Mouse (Mus musculus): ENCODE measurements around the gene Cybc1. TPM values are rescaled to one million over a fixed set of nuclear protein-coding genes. Genes with fewer than 3 reads are reported as not detected.

Cybc1 gene
- polyA plus RNA-seq (2012; fragmentation: generic; extraction: Trizol), result 23.8 TPM
- long read RNA-seq, experiment 1, transcript Cybc1-201 (7 exons, 2,417 nt), result major isoform, 22 of 47 reads
- long read RNA-seq, experiment 1, partial matches to known transcripts, result 1 of 47 reads
- long read RNA-seq, experiment 1, other reads (novel, unspliced or antisense), result 21 of 47 reads
- long read RNA-seq, experiment 2, transcript Cybc1-201 (7 exons, 2,417 nt), result major isoform, 178 of 304 reads
- long read RNA-seq, experiment 2, transcript Cybc1-202 (7 exons, 2,239 nt), result minor isoform, 13 of 304 reads
- long read RNA-seq, experiment 2, transcript Cybc1-204 (7 exons, 837 nt), result minor isoform, 9 of 304 reads
- long read RNA-seq, experiment 2, partial matches to known transcripts, result 4 of 304 reads
- long read RNA-seq, experiment 2, other reads (novel, unspliced or antisense), result 100 of 304 reads

DNA sequence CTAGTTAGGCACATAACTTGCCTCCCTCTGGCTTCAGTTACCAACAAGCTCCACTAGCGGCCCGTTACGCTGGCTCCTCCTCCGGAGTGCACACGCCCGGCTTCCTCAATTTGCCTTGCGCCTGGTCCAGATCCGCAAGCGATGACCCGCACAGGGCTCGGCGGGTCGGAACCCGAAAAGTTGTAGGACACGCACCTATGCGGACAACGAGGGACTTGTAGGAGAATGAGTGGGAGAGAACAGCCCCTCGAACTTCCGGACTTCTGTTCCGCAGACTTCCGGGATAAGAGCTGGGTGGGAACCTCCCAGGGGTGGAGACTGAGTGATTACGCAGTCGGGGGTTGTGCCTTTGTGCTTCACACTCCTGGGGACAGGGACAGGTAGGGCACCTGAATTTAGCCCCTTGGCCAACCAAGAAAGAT, at the start of gene Cybc1:
Cybc1 (minus strand) TSS at position 305 of the 422 bp plus-strand sequence.
- H3K79me2 ChIP-seq (ENCODE audit: control insufficient read depth, insufficient read depth), result peaks cover 20% of the 10 kb centered on the region
- TF ChIP-seq MYOD1 (IDR thresholded peaks at IDR 0.05; ENCODE audit: control insufficient read depth, insufficient read length, low read depth) (no peak), CEBPB (IDR thresholded peaks at IDR 0.05; ENCODE audit: low read depth) (peak; percentile 16)
- H3K79me3 ChIP-seq (ENCODE audit: low read depth), result peaks cover 6% of the 10 kb centered on the region
- no peaks in the 10 kb centered on the region for H3K27me3 ChIP-seq (ENCODE audit: control insufficient read depth, insufficient read depth, insufficient read length)
- peaks cover 32% of the 10 kb centered on the region for H3K36me3 ChIP-seq (ENCODE audit: control insufficient read depth, insufficient read depth)
- H3K4me3 ChIP-seq (ENCODE audit: insufficient read depth, poor library complexity, severe bottlenecking), result peak within 1 kb of the TSS; percentile 63
- H3ac ChIP-seq (ENCODE audit: control insufficient read depth, insufficient read length, low read depth), result peak within 1 kb of the TSS; percentile 77

DNA sequence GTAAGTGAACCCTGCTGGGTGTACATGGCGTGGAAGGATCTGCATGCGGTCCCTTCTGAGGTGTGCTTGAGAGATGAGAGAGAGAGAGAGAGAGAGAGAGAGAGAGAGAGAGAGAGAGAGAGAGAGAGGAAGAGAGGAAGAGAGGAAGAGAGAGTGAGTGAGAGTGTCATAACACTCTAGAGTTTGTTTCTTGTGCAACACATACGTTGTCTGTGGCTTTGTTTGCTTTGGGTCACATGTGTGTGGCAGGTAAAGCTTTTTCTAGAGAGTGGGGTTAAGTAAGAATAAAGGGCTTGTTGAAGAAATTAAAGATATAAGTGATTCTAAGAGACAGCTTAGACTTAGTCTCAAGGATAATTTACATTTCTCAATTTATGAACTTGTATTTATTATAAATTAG, 48.9 kb upstream of the Cybc1 start:
- peaks cover 81% of the 10 kb centered on the region for H3K79me3 ChIP-seq (ENCODE audit: low read depth)

DNA sequence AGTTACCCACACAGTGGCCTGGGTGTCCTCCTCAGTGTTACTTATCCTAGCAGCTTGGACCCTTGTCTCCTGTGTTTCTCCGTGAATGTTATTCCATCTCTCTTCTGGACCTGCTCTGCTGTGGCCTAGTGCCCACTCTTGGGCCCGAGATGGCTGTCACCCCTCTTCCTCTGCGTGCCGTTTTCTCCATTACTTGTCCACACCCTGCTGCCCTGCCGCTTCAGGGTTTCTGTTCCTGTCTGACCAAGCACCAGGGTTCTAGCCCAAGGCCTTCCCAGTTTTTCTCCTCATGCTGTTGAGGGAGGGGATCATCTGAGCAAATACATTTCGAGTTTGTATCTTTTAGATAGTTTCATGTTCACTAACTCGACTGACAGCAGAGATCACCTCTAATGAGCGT, 48.4 kb upstream of the Cybc1 start:
- Histone ChIP-seq H3K79me2 (ENCODE audit: control insufficient read depth, insufficient read depth) (peaks cover 100% of the 10 kb centered on the region), H3K4me3 (ENCODE audit: insufficient read depth, poor library complexity, severe bottlenecking) (no peak overlapping the region), H3ac (ENCODE audit: control insufficient read depth, insufficient read length, low read depth) (no peak overlapping the region), H3K79me3 (ENCODE audit: low read depth) (peaks cover 81% of the 10 kb centered on the region), H3K36me3 (ENCODE audit: control insufficient read depth, insufficient read depth) (peaks cover 49% of the 10 kb centered on the region), H3K27me3 (ENCODE audit: control insufficient read depth, insufficient read depth, insufficient read length) (no peaks in the 10 kb centered on the region)
- TF ChIP-seq USF1 (IDR thresholded peaks at IDR 0.05; ENCODE audit: low read depth), result no peak
- no peak for TF ChIP-seq CEBPB (IDR thresholded peaks at IDR 0.05; ENCODE audit: low read depth)
- no peak for TF ChIP-seq FOSL1 (IDR thresholded peaks at IDR 0.05; ENCODE audit: insufficient read depth, low read length, poor library complexity, severe bottlenecking)
- no peak for TF ChIP-seq MYOD1 (IDR thresholded peaks at IDR 0.05; ENCODE audit: control insufficient read depth, insufficient read length, low read depth)
- no peak for TF ChIP-seq MAX (IDR thresholded peaks at IDR 0.05)
- no peak for TF ChIP-seq MYOG (IDR thresholded peaks at IDR 0.05; ENCODE audit: control insufficient read depth, extremely low read depth, insufficient read length)
- no peak for TF ChIP-seq CTCF (IDR thresholded peaks at IDR 0.05; ENCODE audit: control insufficient read depth, insufficient read depth, insufficient read length)

More for the DNA sequence above, 48.9 kb upstream of the Cybc1 start:
- Histone ChIP-seq H3K79me2 (ENCODE audit: control insufficient read depth, insufficient read depth) (peaks cover 100% of the 10 kb centered on the region), H3K36me3 (ENCODE audit: control insufficient read depth, insufficient read depth) (peaks cover 47% of the 10 kb centered on the region), H3K4me3 (ENCODE audit: insufficient read depth, poor library complexity, severe bottlenecking) (no peak overlapping the region), H3K27me3 (ENCODE audit: control insufficient read depth, insufficient read depth, insufficient read length) (no peaks in the 10 kb centered on the region), H3ac (ENCODE audit: control insufficient read depth, insufficient read length, low read depth) (no peak overlapping the region)
- no peak for TF ChIP-seq USF1 (IDR thresholded peaks at IDR 0.05; ENCODE audit: low read depth)
- TF ChIP-seq MYOD1 (IDR thresholded peaks at IDR 0.05; ENCODE audit: control insufficient read depth, insufficient read length, low read depth), result no peak
- no peak for TF ChIP-seq FOSL1 (IDR thresholded peaks at IDR 0.05; ENCODE audit: insufficient read depth, low read length, poor library complexity, severe bottlenecking)
- TF ChIP-seq MYOG (IDR thresholded peaks at IDR 0.05; ENCODE audit: control insufficient read depth, extremely low read depth, insufficient read length), result no peak
- TF ChIP-seq CEBPB (IDR thresholded peaks at IDR 0.05; ENCODE audit: low read depth), result no peak

DNA sequence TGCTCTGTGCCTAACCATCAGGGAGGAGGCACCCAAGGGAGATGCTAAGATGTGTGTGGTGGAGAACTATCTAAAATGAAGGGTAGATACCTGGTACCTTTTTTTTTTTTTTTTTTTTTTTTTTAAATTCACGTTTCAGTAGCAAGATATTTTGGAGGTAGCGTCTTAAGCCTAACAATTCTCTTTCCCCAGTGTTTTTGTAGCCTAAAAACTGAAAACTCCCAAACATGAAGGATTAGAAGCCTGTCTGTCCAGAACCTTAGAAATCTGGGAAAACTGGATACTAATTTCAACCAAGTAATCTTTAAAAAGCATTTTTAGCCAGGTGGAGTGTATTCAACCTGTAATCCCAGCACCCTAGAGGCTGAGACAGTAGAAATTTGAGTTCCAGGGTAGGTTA, 32.0 kb upstream of the Cybc1 start:
- Histone ChIP-seq H3K4me3 (ENCODE audit: insufficient read depth, poor library complexity, severe bottlenecking) (peak overlapping the region; percentile 97), H3K79me2 (ENCODE audit: control insufficient read depth, insufficient read depth) (peaks cover 63% of the 10 kb centered on the region), H3K36me3 (ENCODE audit: control insufficient read depth, insufficient read depth) (peaks cover 46% of the 10 kb centered on the region), H3ac (ENCODE audit: control insufficient read depth, insufficient read length, low read depth) (peak overlapping the region; percentile 81), H3K79me3 (ENCODE audit: low read depth) (peaks cover 55% of the 10 kb centered on the region), H3K27me3 (ENCODE audit: control insufficient read depth, insufficient read depth, insufficient read length) (no peaks in the 10 kb centered on the region)
- TF ChIP-seq CEBPB (IDR thresholded peaks at IDR 0.05; ENCODE audit: low read depth) (no peak), FOSL1 (IDR thresholded peaks at IDR 0.05; ENCODE audit: insufficient read depth, low read length, poor library complexity, severe bottlenecking) (no peak), MYOG (IDR thresholded peaks at IDR 0.05; ENCODE audit: control insufficient read depth, extremely low read depth, insufficient read length) (no peak), USF1 (IDR thresholded peaks at IDR 0.05; ENCODE audit: low read depth) (no peak), CTCF (IDR thresholded peaks at IDR 0.05; ENCODE audit: control insufficient read depth, insufficient read depth, insufficient read length) (no peak), MAX (IDR thresholded peaks at IDR 0.05) (no peak), MYOD1 (IDR thresholded peaks at IDR 0.05; ENCODE audit: control insufficient read depth, insufficient read length, low read depth) (no peak)

DNA sequence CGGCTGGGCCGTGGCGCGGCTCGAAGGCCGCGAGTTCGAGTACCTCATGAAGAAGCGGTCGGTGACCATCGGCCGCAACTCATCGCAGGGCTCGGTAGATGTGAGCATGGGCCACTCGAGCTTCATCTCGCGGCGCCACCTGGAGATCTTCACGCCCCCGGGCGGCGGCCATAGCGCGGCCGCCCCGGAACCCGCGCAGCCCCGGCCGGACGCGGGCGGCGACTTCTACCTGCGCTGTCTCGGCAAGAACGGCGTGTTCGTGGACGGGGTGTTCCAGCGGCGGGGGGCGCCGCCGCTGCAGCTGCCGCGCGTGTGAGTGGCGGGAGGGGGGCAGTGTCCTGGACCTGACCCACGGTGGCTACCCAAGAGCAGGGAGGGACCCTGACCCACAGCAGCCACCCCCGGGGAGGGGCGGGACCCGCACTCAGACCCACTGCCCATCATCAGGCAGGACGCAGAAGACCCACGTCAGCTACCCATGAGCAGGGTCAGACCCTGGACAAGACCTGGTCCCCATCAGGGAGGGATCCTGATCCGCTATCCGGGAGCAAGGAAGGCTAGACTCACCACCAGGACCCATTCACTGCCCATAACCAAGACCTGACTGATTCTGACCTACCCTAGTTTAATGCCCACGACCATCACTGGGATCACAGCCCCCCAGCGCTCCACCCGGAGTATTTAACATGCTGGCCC, 31.2 kb upstream of the Cybc1 start:
- TF ChIP-seq USF1 (IDR thresholded peaks at IDR 0.05; ENCODE audit: low read depth), result no peak
- Histone ChIP-seq H3K79me3 (ENCODE audit: low read depth) (peaks cover 49% of the 10 kb centered on the region), H3K27me3 (ENCODE audit: control insufficient read depth, insufficient read depth, insufficient read length) (no peaks in the 10 kb centered on the region), H3ac (ENCODE audit: control insufficient read depth, insufficient read length, low read depth) (peak overlapping the region; percentile 81), H3K4me3 (ENCODE audit: insufficient read depth, poor library complexity, severe bottlenecking) (peak overlapping the region; percentile 97), H3K36me3 (ENCODE audit: control insufficient read depth, insufficient read depth) (peaks cover 40% of the 10 kb centered on the region), H3K79me2 (ENCODE audit: control insufficient read depth, insufficient read depth) (peaks cover 56% of the 10 kb centered on the region)

Data from C2C12 (cell line).